Mouse (Mus musculus) G1E-ER4 (cell line): Measurements from ENCODE around the gene Rps6ka1. TPM values are rescaled to one million over a fixed set of nuclear protein-coding genes. Genes with fewer than 3 reads are reported as not detected.

Experiments used
- GATA1 ChIP-seq: IDR thresholded peaks from one replicate; pipeline ENCODE4 v1.8.0; 2012; ENCODE audit warnings: low read length, inconsistent platforms
- polyA plus RNA-seq: library from polyadenylated mRNA; stranded (reverse); fragments of >175 nt; gene quantifications from 2 replicates; pipeline ENCODE4 v1.2.3, GENCODE M21; 2012

Rps6ka1 gene
- polyA plus RNA-seq, 1 experiment, result 2.4 TPM

- no peak for TF ChIP-seq GATA1
These were observed 44.4 kb downstream of the Rps6ka1 start for GRCm38 (mm10) chr4:133842992-133843737.

- TF ChIP-seq GATA1, result no peak
These were observed 46.6 kb downstream of the Rps6ka1 start for GRCm38 (mm10) chr4:133841035-133841434.

- TF ChIP-seq GATA1, result no peak
These were observed 47.1 kb downstream of the Rps6ka1 start for GRCm38 (mm10) chr4:133840501-133840900.

- no peak for TF ChIP-seq GATA1
These were observed 48.2 kb downstream of the Rps6ka1 start for GRCm38 (mm10) chr4:133839385-133839826.

GRCm38 (mm10) chr4:133836575-133836974 lies 51.0 kb downstream of the Rps6ka1 start:
- TF ChIP-seq GATA1, result no peak

- TF ChIP-seq GATA1, result no peak
These were observed 52.4 kb downstream of the Rps6ka1 start for GRCm38 (mm10) chr4:133835211-133835610.

GRCm38 (mm10) chr4:133832945-133833874 lies 54.4 kb downstream of the Rps6ka1 start:
- no peak for TF ChIP-seq GATA1

GRCm38 (mm10) chr4:133830453-133830852 lies 57.1 kb downstream of the Rps6ka1 start:
- TF ChIP-seq GATA1, result no peak

GRCm38 (mm10) chr4:133829281-133830070 lies 58.1 kb downstream of the Rps6ka1 start:
- no peak for TF ChIP-seq GATA1

- no peak for TF ChIP-seq GATA1
These were observed 59.5 kb downstream of the Rps6ka1 start for GRCm38 (mm10) chr4:133827887-133828794.

- TF ChIP-seq GATA1, result no peak
These were observed 60.2 kb downstream of the Rps6ka1 start for GRCm38 (mm10) chr4:133827354-133827753.

- TF ChIP-seq GATA1, result no peak
These were observed 61.9 kb downstream of the Rps6ka1 start for GRCm38 (mm10) chr4:133825731-133826130.

- no peak for TF ChIP-seq GATA1
These were observed 66.6 kb downstream of the Rps6ka1 start for GRCm38 (mm10) chr4:133820806-133821560.

- TF ChIP-seq GATA1, result no peak
These were observed 67.4 kb downstream of the Rps6ka1 start for GRCm38 (mm10) chr4:133820166-133820565.
